Mouse (Mus musculus): ENCODE data around the gene Zfand3.

The Zfand3 gene

DNA sequence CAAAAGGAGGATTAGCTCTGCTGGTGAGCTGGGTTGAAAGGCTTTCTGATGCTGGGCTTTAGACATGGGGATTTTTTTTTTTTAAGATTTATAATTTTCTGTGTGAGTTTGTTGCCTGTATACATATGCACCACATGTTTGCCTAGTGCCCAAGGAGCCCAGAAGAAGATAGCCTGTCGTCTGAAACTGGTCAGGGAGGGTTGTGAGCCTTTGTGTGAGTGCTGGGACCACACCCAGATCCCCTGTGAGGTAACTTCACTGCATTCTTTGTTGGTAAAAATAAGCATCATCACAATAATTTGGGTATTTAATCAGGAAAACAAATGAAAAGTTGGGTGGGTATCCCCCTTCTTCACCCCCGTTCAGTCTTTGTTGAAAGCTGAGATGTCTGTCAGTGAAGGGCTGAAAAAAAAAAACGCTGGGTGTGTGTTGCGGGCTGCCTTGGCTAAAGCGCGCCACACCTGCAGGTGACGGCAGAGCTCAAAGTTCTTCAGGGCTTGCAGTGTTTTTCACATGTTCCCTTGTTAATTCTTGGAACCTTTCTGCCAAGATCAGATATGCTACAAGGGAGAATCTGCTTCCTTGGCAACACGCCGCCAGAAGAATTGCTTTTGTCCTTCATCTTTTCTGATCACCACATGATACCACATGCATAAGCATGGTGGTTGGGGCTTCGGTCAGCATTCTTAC is 154.0 kb downstream of the Zfand3 start:
- no peak for DNase-seq

DNA sequence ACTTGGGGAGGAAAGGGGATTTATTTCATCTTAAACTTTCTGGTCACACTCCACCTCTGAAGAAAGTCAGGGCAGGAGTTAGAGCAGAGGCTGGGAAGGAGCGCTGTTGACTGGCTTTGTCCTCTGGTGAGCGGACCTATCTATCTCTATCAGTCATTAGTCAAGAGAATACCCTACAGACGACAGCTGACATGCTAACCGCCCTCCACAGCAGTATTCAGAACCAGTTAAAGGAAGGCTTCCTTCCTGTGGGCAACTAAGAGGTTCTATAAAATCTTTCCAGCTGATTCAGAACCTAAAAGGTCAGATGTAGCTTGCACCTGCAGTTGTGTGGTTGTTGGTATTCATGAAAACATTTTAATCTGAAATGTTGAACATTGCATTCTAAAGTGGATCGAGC is 154.8 kb downstream of the Zfand3 start:
- DNase-seq = no peak

DNA sequence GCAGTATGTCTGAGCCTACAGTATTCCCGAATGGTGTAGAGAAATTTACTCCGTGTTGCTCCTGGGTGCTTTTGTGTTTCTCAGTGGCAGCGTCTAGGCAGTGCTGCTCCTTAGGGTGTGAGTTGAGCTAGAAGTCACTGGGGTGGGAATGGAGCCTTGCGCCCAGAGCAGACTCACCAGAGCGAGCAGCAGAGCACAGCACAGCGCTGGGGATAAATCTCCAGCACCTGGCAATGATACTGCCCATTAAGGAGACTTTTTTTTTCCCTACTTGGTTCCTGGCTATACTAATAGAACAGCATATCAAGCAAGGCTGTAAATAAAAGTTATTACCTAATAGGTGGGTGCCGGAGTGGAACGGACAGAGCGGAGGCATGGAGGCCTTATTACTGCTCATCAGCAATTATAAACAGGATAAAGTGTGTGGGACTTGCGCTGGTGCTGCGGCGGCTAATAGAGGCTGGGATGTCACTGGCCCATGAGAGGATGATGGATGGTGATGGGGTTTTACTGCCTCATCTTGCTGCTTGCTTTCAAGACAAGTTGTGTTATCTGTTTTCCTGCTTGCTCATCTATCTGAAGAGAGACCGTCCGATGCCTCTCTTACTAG is 156.4 kb downstream of the Zfand3 start:
- no peak for DNase-seq

DNA sequence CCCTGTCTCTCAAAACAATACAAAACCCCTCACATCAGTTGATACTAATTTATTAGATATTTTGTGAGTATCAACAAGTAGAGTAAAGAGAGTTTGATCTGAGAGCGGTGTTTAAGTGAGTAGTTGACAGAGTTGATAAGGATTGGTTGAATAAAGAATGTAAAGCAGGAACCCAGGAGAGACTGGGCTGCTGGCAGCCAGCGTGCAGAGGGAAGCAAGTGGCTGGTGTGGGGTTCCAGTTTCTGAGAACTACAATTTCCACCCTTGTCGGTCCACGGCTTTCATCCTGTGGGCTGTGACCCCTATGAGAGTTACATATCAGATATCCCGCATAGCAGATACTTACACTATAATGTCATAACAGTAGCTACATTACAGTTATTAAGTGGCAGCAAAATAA is 158.4 kb downstream of the Zfand3 start:
- no peak for DNase-seq

DNA sequence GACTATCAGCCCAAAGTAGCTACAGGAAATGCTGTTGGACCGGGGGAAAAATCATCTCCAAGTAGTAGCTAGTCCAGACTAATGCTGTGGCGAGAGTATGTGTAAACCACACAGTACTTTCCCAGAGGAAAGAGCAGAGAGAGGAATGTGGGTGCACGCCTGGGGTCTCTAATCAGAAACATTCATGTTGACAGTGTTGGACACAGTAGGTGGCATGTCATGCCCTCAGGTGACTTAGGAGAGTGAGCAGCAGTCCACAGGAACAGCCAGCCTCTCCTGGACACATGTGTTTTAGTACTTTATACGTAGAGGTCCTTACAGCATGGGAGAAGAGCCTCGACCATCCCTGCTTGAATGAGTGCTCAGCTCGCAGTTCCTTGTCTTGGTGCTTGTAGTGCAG is 159.3 kb downstream of the Zfand3 start:
- DNase-seq = no peak

DNA sequence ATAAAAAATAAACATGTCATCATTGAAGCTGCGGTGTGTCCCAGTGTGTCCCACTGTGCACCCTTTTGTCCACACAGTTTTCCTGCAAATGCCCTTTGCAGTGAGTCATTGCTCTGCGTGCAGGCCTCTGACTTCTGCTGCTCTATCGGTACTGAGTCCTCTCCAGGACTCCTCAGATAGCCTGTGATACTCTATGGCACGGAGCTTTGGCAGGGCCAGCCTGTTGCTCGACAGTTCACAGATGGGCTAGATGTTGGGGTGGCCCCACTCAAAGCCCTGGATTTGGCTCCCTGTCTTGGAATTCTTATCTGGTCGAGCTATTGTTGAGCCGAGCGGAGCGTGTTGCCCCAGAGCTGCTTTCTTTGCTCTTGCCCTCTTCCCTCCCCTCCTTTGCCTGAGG is 160.3 kb downstream of the Zfand3 start:
- DNase-seq = peak; percentile 50

DNA sequence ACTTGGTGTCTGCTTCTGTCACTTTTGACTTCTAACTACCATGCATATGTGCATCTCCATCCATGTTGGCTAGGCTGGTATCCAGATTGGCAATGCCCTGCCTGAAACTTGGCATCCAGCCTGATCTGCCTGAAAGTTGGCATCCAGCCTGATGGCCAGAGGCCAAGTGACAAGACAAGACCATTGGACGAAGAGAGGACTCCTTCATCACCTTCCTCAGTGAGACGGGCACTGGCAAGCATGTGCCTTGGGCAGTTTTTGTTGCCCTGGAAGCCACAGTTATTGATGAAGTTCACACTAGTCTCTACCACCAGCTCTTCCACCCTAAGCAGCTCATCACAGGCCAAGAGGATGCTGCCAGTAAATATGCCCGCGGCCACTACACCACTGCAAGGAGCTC is 172.9 kb downstream of the Zfand3 start:
- DNase-seq = peak; percentile 86

DNA sequence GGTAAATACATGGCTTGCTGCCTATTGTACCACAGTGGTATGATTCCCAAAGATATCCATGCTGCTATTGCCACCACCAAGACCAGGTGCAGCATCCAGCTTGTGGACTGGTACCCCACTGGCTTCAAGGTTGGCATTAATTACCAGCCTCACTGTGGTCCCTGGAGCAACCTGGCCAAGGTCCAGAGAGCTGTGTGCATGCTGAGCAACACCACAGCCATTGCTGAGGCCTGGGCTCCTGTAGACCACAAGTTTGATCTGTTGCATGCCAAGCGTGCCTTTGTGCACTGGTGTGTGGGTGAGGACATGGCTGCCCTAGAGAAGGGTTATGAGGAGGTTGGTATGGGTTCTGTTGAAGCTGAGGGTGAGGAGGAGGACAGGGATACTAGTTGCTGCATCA is 173.9 kb downstream of the Zfand3 start:
- peak; percentile 48 for DNase-seq

DNA sequence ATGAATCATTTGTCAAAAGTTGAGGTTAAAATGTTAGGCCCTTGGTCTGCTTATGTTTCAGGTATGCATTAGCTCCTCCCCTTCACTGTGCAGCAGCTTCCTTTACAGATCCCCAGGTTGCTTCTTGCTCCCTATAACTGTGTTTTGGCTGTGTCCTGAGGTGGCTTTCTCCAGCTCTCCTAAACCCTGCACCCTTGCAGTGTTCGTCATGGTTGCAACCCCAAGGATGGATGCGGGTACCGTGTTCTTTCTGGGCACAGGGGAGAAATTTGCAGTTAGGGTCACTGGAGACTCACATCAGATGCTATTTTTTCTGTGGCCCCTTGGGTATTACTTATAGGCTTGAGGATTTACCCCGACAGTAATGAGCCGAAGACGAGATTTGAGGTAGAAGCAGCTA is 175.7 kb downstream of the Zfand3 start:
- DNase-seq = no peak

DNA sequence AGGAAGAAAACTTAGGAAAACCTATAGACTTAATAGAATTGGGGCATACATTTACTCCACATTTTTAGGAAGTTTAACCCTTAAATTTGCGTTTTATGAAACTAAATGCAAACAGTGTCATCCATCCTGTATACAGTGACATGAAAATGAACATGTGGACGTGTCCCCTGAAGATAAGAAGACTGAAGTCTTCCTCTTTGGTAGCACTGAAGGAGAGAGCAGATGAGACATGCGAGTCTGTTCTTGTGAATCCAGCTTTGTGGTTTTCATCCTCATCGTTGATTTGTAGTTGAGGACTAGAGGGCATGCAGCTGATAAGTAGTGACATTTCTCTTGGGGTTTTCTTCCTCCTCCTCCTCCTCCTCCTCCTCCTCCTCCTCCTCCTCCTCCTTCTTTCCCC is 177.0 kb downstream of the Zfand3 start:
- no peak for DNase-seq

DNA sequence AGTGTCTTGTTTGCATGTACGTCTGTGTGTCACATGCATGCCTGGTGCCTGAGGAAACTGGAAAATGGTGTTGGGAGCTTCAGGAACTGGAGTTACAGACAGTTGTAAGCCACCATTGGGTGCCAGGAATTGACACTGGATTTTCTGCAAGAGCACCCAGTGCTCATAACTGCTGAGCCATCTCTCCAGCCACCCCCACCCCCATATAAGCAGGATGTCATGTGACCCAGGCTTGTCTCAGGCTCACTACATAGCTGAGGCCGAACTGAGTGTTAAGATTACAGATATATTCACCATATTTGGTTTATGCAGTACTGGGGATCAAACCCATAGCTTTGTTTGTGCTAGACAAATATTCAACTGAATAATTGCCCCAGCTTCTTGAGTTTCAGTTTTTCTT is 177.5 kb downstream of the Zfand3 start:
- no peak for DNase-seq

DNA sequence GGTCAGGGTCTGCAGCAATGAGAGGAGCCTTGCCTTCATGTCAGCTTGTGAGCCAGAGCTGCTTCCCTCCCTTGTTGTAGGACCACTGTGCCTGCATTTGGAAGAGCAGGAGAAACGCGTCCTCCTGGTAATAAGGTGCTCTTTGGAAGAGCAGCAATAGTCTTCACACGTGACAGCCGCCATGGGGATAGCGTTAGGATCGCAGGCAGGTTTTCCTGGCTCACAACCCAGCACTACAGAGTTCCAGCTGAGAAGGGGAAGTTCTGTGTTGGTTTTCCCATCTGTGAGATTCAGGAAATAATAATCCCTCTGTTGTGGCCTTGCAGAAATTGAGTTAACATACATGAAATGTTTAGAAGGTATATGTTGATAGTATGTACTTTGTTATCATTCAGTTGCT is 179.0 kb downstream of the Zfand3 start:
- DNase-seq = peak; percentile 65

DNA sequence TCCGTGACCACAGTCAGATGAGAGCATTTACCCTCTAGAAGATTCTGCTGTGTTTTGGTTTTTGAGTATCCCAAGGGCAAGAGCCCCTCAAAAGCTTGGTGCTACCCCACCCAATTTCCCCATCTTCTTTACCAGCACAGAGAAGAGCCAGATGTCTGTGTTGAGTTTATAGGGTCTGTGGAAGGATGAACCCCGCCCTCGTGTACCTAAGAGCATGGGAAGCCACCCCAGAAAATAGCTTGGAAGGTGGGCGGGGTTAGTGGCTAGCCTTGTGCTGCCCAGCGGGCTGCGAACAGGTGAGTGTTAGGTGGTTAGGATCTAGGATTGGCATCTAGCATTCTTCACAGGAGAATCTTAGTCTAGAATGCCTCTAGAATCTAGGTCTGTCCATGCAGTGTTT is 182.6 kb downstream of the Zfand3 start:
- no peak for DNase-seq

DNA sequence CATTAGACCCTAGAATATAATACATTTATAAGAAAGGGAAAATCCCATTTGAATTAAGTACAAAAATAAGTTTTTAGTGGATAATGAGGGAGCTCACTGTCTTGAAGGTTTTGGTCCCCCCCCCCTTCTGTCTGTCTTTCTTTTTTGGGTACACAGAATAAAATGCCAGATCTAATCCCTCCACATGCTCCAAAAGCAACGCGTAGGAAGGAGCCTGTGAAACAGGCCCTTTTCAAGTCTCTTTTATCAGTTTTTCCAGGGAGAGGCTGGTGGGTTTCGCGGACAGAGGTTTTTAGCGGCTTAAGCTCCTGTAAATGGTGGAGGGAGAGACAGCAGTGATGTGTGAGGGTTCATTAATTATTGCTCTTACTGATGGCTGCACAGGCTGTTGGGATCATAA is 183.0 kb downstream of the Zfand3 start:
- no peak for DNase-seq

DNA sequence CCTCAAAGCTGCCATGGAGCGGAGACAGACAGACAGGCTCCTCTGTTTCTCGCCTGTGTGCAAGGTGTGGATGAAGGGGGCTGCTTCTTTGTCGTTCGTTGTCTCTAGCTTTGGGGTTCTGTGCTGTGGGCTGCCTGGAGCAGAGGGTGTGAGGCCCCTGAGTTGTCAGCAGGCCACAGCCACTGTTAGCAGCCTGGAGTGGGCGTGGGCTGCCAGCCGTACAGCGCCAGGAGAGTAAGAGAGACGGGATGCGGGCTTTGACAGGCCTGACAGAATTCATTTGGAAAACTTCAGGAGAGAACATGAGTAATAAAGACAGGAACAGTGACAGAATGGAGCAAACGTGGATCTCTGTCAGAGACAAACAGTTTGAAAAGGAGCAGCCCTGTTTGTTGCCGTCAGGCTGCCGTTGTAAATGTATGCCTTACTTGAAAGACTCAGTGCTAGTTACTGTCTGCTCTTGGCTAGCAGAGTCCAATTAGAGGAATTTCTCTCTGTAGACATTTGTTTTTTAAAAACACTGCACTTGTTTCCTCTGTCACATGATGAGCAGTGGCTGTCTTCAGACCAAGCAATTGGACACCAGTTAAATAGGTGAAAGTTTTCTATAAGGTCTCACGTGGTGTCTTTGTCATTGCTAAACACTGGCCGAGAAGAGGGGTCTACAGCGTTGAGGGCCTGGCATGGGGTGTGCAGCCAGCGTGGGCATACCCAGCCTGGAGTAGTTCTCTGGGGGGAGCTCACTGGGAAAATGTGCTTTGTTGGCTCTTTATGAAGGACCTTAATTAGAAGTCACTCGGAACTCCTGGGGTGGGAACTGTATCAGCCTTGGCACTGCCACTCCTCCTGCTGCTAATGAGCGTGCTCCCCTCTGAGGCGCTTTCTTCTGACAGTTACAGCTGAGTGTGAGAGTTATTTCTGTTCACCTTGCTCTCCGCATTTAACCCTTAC is 183.8 kb downstream of the Zfand3 start:
- no peak for DNase-seq

DNA sequence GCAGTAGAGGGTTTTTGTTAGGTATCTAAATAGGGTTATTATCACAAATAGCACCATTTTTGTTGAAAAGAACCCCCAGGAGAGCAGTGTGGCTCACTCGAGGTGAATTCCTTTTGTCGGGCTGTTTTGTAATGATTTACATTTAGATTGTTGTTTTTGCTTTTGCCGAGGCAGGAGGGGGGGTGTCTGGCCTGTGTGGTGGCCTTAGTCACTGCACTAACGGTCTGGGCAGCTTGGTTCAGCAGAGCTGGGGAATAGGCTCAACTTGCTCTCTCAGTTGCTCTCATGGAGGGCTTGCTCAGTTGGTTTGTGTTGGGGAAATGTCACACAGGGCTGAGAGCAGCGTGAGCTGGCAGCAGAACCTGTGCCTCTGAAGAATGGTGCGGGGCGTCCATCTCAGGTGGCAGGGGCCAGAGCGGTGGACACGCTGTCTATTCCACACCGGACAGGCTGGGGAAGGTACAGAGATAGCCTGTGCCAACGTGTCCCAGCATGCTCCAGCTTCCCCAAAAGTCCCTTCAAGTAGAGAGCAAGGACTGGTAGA is 186.6 kb downstream of the Zfand3 start:
- no peak for DNase-seq

DNA sequence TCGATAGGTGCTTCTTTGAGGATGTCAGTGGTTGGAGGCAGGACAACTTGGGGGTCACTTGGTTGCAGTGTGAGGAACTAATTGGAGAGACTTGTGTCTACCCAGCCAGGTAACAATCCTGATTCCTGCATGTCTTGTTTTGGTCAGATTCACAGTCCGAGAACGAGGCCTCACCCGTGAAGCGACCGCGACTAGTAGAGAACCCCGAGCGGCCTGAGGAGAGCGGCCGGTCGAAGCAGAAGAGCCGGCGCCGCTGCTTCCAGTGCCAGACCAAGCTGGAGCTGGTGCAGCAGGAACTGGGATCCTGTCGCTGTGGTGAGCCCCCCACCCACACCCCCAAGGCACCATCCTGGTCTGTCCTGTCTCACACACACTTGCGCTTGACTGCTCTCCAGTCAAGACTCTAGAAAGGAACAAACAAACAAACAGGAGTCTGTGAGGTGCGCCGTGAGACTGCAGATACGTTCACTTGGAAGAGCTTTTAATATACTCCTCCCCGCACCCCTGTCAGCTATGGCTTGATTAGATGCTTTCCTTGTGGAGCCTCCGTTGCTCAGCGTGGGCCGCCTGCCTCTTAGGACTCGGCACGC is 188.0 kb downstream of the Zfand3 start:
- no peak for DNase-seq

DNA sequence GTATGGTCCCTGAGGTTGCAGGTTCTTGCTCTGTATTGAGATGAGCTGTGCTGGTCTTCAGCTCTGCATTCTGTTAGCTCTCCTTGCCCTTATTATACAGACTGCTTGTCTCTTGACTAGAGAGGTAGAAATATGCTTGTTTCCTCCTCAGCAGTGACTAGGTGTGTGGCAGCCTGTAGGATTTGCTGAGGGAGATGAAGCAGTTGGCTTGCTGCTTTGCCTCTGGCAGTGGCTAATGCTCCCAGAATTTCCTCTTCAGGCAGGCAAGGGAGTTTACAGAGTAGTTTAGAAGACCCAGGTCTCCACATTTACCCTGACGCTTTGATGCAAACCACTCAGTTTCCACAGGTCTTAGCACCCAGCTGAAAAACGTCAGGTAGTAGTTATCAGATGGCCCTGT is 189.1 kb downstream of the Zfand3 start:
- no peak for DNase-seq

DNA sequence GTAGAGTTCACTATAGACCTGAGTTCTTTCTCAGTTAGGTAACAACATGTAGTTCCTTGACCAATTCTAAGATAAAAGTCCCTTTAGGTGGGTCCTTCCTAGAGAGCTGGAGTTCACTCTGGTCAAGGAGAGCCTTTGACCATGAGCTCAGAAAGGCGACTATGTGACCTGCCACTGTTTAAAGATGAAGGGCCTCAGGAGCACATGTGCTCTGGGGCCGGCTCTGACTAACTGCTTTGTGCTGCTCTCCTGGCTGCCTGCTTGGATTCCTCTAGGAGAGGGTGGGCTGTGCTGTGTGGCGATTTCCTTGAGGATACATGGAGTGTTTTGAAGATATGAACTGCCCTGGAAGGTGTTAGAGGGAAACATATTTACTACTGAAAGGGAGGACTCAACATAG is 189.6 kb downstream of the Zfand3 start:
- no peak for DNase-seq

DNA sequence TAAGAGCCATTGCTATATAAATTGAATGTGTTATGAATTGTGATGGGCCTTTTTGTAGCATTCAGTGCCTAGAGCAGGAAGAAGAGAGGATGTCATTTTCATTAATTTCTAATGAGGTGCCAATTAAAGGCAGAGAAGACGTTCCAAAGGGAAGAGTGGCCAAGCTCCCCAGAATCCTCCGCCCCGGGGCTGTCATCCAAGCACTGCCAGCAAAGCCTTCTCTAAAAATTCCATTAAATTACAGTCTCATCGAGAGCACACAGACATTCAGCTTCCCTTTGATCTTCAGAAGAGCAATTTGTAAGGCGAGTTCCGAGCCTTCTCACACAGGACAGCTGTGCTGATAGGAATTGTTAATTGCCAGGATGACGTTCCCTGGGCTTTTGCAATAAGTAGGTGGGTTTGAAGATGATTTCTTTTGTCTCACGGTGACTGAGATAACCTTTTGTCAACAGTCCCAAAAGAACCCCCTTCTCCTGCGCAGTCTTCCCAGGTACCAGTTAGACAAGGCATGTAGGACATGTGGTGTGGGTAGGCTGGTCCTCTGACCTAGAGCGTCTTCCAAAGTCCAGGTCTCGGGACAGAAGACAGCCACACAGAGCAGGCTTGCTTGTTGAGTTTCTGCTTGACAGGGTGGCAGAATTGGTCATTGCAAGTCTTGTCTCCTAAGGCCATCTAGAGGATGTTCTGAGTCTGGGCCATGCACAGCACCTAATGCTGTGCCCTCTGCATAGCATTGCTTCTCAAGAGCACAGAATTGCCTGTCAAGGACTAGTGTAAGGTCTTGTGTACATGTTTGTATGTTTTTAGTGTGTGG is 190.3 kb downstream of the Zfand3 start:
- DNase-seq = no peak

DNA sequence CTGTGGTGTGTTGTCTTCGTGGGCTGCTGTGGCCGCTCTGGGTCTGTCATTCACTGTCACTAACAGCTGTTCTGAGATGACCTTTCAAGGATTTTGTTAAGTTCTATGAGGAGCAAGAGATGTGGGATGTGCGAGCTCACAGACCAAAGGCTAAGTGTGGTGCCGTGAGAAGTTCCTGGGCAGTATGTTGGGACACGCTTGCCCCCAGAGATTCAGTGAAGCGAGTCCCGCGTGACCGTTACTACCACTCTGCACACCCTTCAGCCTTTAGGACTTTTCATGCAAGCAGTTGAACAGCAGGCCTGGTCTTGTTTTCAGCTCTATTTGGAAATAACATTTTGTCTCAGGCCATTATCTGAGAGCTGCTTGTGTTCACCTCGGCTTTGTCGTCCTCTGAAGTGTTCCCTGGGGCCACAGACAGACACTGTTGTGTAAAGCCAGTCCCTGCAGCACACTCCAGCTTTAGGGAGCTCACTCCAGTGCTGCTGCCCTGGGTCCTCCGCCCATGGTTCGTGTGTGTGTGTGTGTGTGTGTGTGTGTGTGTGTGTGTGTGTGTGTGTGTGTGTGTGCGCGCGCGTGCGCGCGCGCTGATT is 191.2 kb downstream of the Zfand3 start:
- no peak for DNase-seq

All from cerebellum, adult 8-10 months (tissue).